Comparison of ENCODE assay signal across 8 mouse cellular contexts in the genomic region with DNA sequence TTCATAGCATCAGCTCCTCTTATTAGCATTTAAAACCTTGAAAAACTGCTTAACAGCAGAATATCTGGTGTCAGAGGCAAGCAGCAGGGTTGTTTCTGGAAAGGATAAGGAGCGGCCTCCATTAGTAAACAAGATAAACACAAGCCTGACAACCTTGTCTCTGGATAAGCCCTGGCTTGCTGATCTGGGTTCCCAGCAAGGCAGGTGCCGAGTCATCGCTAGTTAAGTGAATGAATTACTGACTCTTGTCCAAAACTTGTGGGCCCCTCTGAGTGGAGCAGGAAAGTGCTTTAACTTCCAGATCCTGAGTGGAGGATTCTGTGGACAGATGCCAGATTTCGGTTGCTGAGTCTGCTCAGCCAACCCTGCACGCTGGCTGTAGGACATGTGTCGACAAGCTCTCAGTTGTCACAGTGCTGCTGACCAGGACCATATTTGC.
DNase-seq lines count a peak whose midpoint lies in the region; ATAC-seq and TF ChIP-seq lines count a peak whose summit lies in the region.

No protein-coding gene starts in this region.

- H3K36me3 ChIP-seq in hindbrain, postnatal 0 days (ENCODE audit: insufficient read depth, low read length) = no peaks in the 10 kb centered on the region
- H3K36me3 ChIP-seq in hindbrain, embryonic 11.5 days (ENCODE audit: control insufficient read depth, insufficient read depth, low read length) = no peaks in the 10 kb centered on the region
- H3K36me3 ChIP-seq in embryonic facial prominence, embryonic 11.5 days (replicated peaks; ENCODE audit: control insufficient read depth, insufficient read depth, low read depth, low read length) = no peaks in the 10 kb centered on the region
- H3K36me3 ChIP-seq in kidney, adult 2 months (ENCODE audit: control insufficient read depth, insufficient read depth, low read length) = no peaks in the 10 kb centered on the region
- no peaks in the 10 kb centered on the region for H3K36me3 ChIP-seq in lung, embryonic 14.5 days (ENCODE audit: insufficient read depth)

- no peak overlapping the region for H3K4me2 ChIP-seq in hindbrain, postnatal 0 days (ENCODE audit: low read depth, low read length)
- no peak overlapping the region for H3K4me2 ChIP-seq in hindbrain, embryonic 11.5 days (replicated peaks; ENCODE audit: low read depth, low read length)
- H3K4me2 ChIP-seq in embryonic facial prominence, embryonic 11.5 days (ENCODE audit: low read depth, low read length) = no peak overlapping the region
- peak overlapping the region; percentile 21; the same call in 1 of the 2 replicates for H3K4me2 ChIP-seq in lung, embryonic 14.5 days

- no peaks in the 10 kb centered on the region for H3K27me3 ChIP-seq in hindbrain, postnatal 0 days (ENCODE audit: insufficient read depth, low read length)
- H3K27me3 ChIP-seq in hindbrain, embryonic 11.5 days (ENCODE audit: control insufficient read depth, insufficient read depth, low read length) = no peaks in the 10 kb centered on the region
- no peaks in the 10 kb centered on the region for H3K27me3 ChIP-seq in embryonic facial prominence, embryonic 11.5 days (ENCODE audit: control insufficient read depth, insufficient read depth, low read length)
- H3K27me3 ChIP-seq in kidney, adult 2 months (replicated peaks; ENCODE audit: control insufficient read depth, insufficient read depth, low read length) = no peaks in the 10 kb centered on the region; the same call in 1 of the 2 replicates
- no peaks in the 10 kb centered on the region for H3K27me3 ChIP-seq in lung, embryonic 14.5 days (ENCODE audit: insufficient read depth, low read length)

- no peak for ATAC-seq in hindbrain, postnatal 0 days
- no peak for ATAC-seq in hindbrain, embryonic 11.5 days (ENCODE audit: low FRiP score)
- no peak for ATAC-seq in embryonic facial prominence, embryonic 11.5 days (replicated peaks; ENCODE audit: insufficient number of reproducible peaks, low FRiP score, low TSS enrichment, low read depth)
- ATAC-seq in lung, embryonic 14.5 days (ENCODE audit: insufficient read depth) = peak; percentile 19
- ATAC-seq in CD4-positive, CD25-positive, alpha-beta regulatory T cell, adult 4 months = no peak

- no peak overlapping the region for H3K4me3 ChIP-seq in hindbrain, postnatal 0 days (ENCODE audit: low read length)
- no peak overlapping the region for H3K4me3 ChIP-seq in hindbrain, embryonic 11.5 days (ENCODE audit: low read depth, low read length)
- no peak overlapping the region for H3K4me3 ChIP-seq in embryonic facial prominence, embryonic 11.5 days (ENCODE audit: low read depth, low read length)
- no peak overlapping the region for H3K4me3 ChIP-seq in kidney, adult 2 months (ENCODE audit: insufficient read depth, low read depth, low read length)
- no peak overlapping the region for H3K4me3 ChIP-seq in lung, embryonic 14.5 days (ENCODE audit: low read depth, low read length)

- peaks cover 6% of the 10 kb centered on the region; the same call in 1 of the 2 replicates for H3K4me1 ChIP-seq in hindbrain, postnatal 0 days (ENCODE audit: insufficient read depth, low read length)
- no peaks in the 10 kb centered on the region for H3K4me1 ChIP-seq in hindbrain, embryonic 11.5 days (replicated peaks; ENCODE audit: control insufficient read depth, insufficient read depth, low read length)
- no peaks in the 10 kb centered on the region for H3K4me1 ChIP-seq in embryonic facial prominence, embryonic 11.5 days (ENCODE audit: control insufficient read depth, insufficient read depth, low read length)
- no peaks in the 10 kb centered on the region for H3K4me1 ChIP-seq in kidney, adult 2 months (ENCODE audit: control insufficient read depth, insufficient read depth, low read length)
- peaks cover 24% of the 10 kb centered on the region for H3K4me1 ChIP-seq in lung, embryonic 14.5 days (ENCODE audit: insufficient read depth)

- TF ChIP-seq CTCF in hindbrain, postnatal 0 days (IDR thresholded peaks at IDR 0.05; ENCODE audit: low read depth) = no peak
- TF ChIP-seq CTCF in kidney, adult 2 months (conservative IDR thresholded peaks at IDR 0.05; ENCODE audit: insufficient read depth, insufficient read length, low read depth, low read length) = no peak
- no peak for TF ChIP-seq CTCF in lung, embryonic 14.5 days (IDR thresholded peaks at IDR 0.05; ENCODE audit: low read depth)

- H3K9ac ChIP-seq in hindbrain, postnatal 0 days (replicated peaks; ENCODE audit: low read length) = no peak overlapping the region
- H3K9ac ChIP-seq in hindbrain, embryonic 11.5 days (ENCODE audit: low read depth, low read length) = no peak overlapping the region
- no peak overlapping the region for H3K9ac ChIP-seq in embryonic facial prominence, embryonic 11.5 days (replicated peaks; ENCODE audit: low read length)
- H3K9ac ChIP-seq in lung, embryonic 14.5 days = no peak overlapping the region

- H3K9me3 ChIP-seq in hindbrain, postnatal 0 days (ENCODE audit: low read length) = no peaks in the 10 kb centered on the region
- no peaks in the 10 kb centered on the region for H3K9me3 ChIP-seq in hindbrain, embryonic 11.5 days (ENCODE audit: control insufficient read depth, low read length)
- H3K9me3 ChIP-seq in embryonic facial prominence, embryonic 11.5 days (replicated peaks; ENCODE audit: control insufficient read depth, low read length) = no peaks in the 10 kb centered on the region
- no peaks in the 10 kb centered on the region for H3K9me3 ChIP-seq in lung, embryonic 14.5 days (ENCODE audit: low read depth, low read length)

- peak overlapping the region; percentile 70; the same call in 1 of the 2 replicates for H3K27ac ChIP-seq in hindbrain, postnatal 0 days
- no peak overlapping the region for H3K27ac ChIP-seq in hindbrain, embryonic 11.5 days (ENCODE audit: low read depth, low read length)
- H3K27ac ChIP-seq in embryonic facial prominence, embryonic 11.5 days (replicated peaks; ENCODE audit: low read depth, low read length) = peak overlapping the region; percentile 28; the same call in 1 of the 2 replicates
- no peak overlapping the region for H3K27ac ChIP-seq in kidney, adult 2 months (ENCODE audit: insufficient read depth, low read depth, low read length)
- peak overlapping the region; percentile 94 for H3K27ac ChIP-seq in lung, embryonic 14.5 days (ENCODE audit: low read depth)

- 47% methylated on average over 6 of the region's 6 CpGs for WGBS in hindbrain, postnatal 0 days
- WGBS in hindbrain, embryonic 11.5 days = 84% methylated on average over 6 of the region's 6 CpGs
- 81% methylated on average over 6 of the region's 6 CpGs for WGBS in embryonic facial prominence, embryonic 11.5 days
- WGBS in kidney, adult 2 months = 33% methylated on average over 6 of the region's 6 CpGs
- 22% methylated on average over 6 of the region's 6 CpGs for WGBS in lung, embryonic 14.5 days

- TF ChIP-seq POLR2A in kidney, adult 2 months (IDR thresholded peaks at IDR 0.05; ENCODE audit: low read depth, low read length) = no peak

- DNase-seq in hindbrain, postnatal 0 days (ENCODE audit: low spot score) = peak; percentile 57
- no peak for DNase-seq in hindbrain, embryonic 11.5 days (ENCODE audit: low spot score)
- no peak for DNase-seq in embryonic facial prominence, embryonic 11.5 days (ENCODE audit: low spot score)
- DNase-seq in kidney, adult 2 months = peak; percentile 63
- DNase-seq in lung, embryonic 14.5 days = peak; percentile 83
- DNase-seq in retina, embryonic 14.5 days (ENCODE audit: low spot score) = no peak
- DNase-seq in adrenal gland, postnatal 14 days = no peak

Comparison
In these comparisons a context has a peak if more than half of its experiments do, and no peak if none do; other contexts are left out.
1. DNase-seq: peak in hindbrain, postnatal 0 days (single experiment), kidney, adult 2 months (single experiment) and lung, embryonic 14.5 days (single experiment); none in hindbrain, embryonic 11.5 days (single experiment), embryonic facial prominence, embryonic 11.5 days (single experiment), retina, embryonic 14.5 days (single experiment) and adrenal gland, postnatal 14 days (single experiment).
2. H3K27ac ChIP-seq: peak in hindbrain, postnatal 0 days (single experiment), embryonic facial prominence, embryonic 11.5 days (single experiment) and lung, embryonic 14.5 days (single experiment); none in hindbrain, embryonic 11.5 days (single experiment) and kidney, adult 2 months (single experiment).